Mouse (Mus musculus) frontal cortex, postnatal 14 days (tissue): ENCODE results near the gene Gripap1.
"Not testable (repeated sequence)": the region's sequence is repeated elsewhere in the genome, so short reads cannot be mapped to it uniquely, and the experiment has no call there.

Source experiments
- DNase-seq, 2 experiments: peaks; one replicate each; pipeline ENCODE4 v3.0.0; 2022; ENCODE audit warnings: low spot score in 2 of 2

Gripap1 gene

GRCm38 (mm10) chrX:7789542-7790136, at the start of gene Gripap1:
Gene Gripap1 (plus strand): TSS chrX:7789765.
- DNase-seq, result peak; percentile 38 to 49

GRCm38 (mm10) chrX:7740082-7740819, 49.3 kb upstream of the Gripap1 start:
- no peak for DNase-seq

GRCm38 (mm10) chrX:7741103-7741502, 48.5 kb upstream of the Gripap1 start:
- no peak for DNase-seq

GRCm38 (mm10) chrX:7743470-7743869, 46.1 kb upstream of the Gripap1 start:
- DNase-seq, result no peak

GRCm38 (mm10) chrX:7744940-7745339, 44.6 kb upstream of the Gripap1 start:
- DNase-seq, result no peak

GRCm38 (mm10) chrX:7745429-7745828, 44.1 kb upstream of the Gripap1 start:
- no peak for DNase-seq

- DNase-seq, result peak; percentile 57 to 59
These were observed 39.0 kb upstream of the Gripap1 start, which contains the start of gene Ccdc120 for GRCm38 (mm10) chrX:7750432-7751116. Gene Ccdc120 (minus strand): TSS chrX:7750905.

GRCm38 (mm10) chrX:7753627-7754026, 35.9 kb upstream of the Gripap1 start:
- not testable (repeated sequence) for DNase-seq

- peak; percentile 85 to 89 for DNase-seq
These were observed 27.2 kb upstream of the Gripap1 start, which contains the start of gene Tfe3 for GRCm38 (mm10) chrX:7762137-7762920. Gene Tfe3 (plus strand): TSS chrX:7762560.

GRCm38 (mm10) chrX:7762921-7763197, 26.7 kb upstream of the Gripap1 start:
- DNase-seq, result no peak

- DNase-seq, result peak in 1 of 2 experiments; percentile 28
These were observed 25.8 kb upstream of the Gripap1 start for GRCm38 (mm10) chrX:7763631-7764393.

- no peak for DNase-seq
These were observed 24.8 kb upstream of the Gripap1 start for GRCm38 (mm10) chrX:7764657-7765280.

- no peak for DNase-seq
These were observed 24.3 kb upstream of the Gripap1 start for GRCm38 (mm10) chrX:7765281-7765670.

- DNase-seq, result no peak
These were observed 23.8 kb upstream of the Gripap1 start for GRCm38 (mm10) chrX:7765764-7766163.

GRCm38 (mm10) chrX:7769302-7770017, 20.1 kb upstream of the Gripap1 start:
- DNase-seq, result no peak

- DNase-seq, result no peak
These were observed 16.8 kb upstream of the Gripap1 start for GRCm38 (mm10) chrX:7772766-7773165.

- DNase-seq, result no peak
These were observed 13.9 kb upstream of the Gripap1 start for GRCm38 (mm10) chrX:7775501-7776205.

- DNase-seq, result peak in 1 of 2 experiments; percentile 35
These were observed 13.1 kb upstream of the Gripap1 start for GRCm38 (mm10) chrX:7776329-7777082.
